Comparison of ENCODE assay signal across 17 mouse cellular contexts in the genomic region with DNA sequence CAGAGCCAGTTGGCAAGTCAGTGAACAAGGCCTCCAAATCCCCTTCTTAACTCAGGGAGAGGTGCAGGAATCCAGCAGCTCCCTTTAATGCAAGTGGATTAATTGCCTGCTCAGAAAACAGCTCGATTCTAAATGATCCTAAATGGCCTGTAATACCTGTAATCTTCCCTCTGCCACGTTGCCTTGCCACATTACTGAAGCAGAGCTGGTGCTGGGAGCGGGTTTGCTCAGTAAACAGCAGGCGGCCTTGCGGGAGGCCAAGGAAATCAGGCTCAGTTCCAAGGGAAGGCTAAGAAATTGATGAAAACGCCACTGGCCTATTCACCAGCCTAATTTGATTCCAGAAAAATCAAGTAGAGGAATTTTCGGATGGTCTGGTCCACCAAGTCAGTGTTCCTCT.
DNase-seq lines count a peak whose midpoint lies in the region; ATAC-seq and TF ChIP-seq lines count a peak whose summit lies in the region.
"Had no signal": no experiment of that assay in that cellular context is flagged by ENCODE, and none has a peak within 500 bp of the region (broad histone marks: within the 10 kb centered on the region; RNA-seq: fewer than 3 reads in every experiment).

No protein-coding gene starts in this region.

- 53% methylated on average over 7 of the region's 7 CpGs for WGBS in embryonic facial prominence, embryonic 14.5 days
- 55% methylated on average over 7 of the region's 7 CpGs for WGBS in embryonic facial prominence, embryonic 10.5 days
- WGBS in stomach, postnatal 0 days, result 37% methylated on average over 7 of the region's 7 CpGs

- H3K9me3 ChIP-seq in embryonic facial prominence, embryonic 14.5 days (ENCODE audit: control insufficient read depth, low read length), result no peaks in the 10 kb centered on the region
- no peaks in the 10 kb centered on the region for H3K9me3 ChIP-seq in embryonic facial prominence, embryonic 10.5 days
- no peaks in the 10 kb centered on the region for H3K9me3 ChIP-seq in stomach, postnatal 0 days (ENCODE audit: control insufficient read depth, low read length)
- H3K9me3 ChIP-seq: embryonic facial prominence, embryonic 15.5 days; forebrain, embryonic 10.5 days; heart, embryonic 12.5 days; intestine, embryonic 15.5 days; midbrain, embryonic 12.5 days had no signal

- peak; percentile 2 for DNase-seq in embryonic facial prominence, embryonic 14.5 days (ENCODE audit: low spot score)
- no peak for DNase-seq in embryonic facial prominence, embryonic 10.5 days (ENCODE audit: low spot score)
- DNase-seq in left cerebral cortex, postnatal 4 days, result peak; percentile 35
- no peak for DNase-seq in left cerebral cortex, adult 11 months (ENCODE audit: low spot score)
- DNase-seq in cerebellum, adult 11-12 months, result peak; percentile 41
- DNase-seq in cerebellum, postnatal 25 days, result peak; percentile 65 to 70
- no peak for DNase-seq in stomach, postnatal 0 days (ENCODE audit: low spot score)
- DNase-seq in left cerebral cortex, adult 18-20 months (ENCODE audit: low spot score in 2 of 2), result no peak
- DNase-seq: lung, adult 2 months; lung, postnatal 4 days; right cerebral cortex, postnatal 14 days; thymus, postnatal 14 days had no signal

- no peak for TF ChIP-seq EP300 in stomach, postnatal 0 days (optimal IDR thresholded peaks at IDR 0.05)

- no peaks in the 10 kb centered on the region for H3K36me3 ChIP-seq in embryonic facial prominence, embryonic 14.5 days (ENCODE audit: control insufficient read depth, insufficient read depth, low read length)
- H3K36me3 ChIP-seq in embryonic facial prominence, embryonic 10.5 days (replicated peaks), result no peaks in the 10 kb centered on the region
- no peaks in the 10 kb centered on the region for H3K36me3 ChIP-seq in stomach, postnatal 0 days (ENCODE audit: control insufficient read depth, insufficient read depth, low read length)
- H3K36me3 ChIP-seq: embryonic facial prominence, embryonic 15.5 days; forebrain, embryonic 10.5 days; heart, embryonic 12.5 days; intestine, embryonic 15.5 days; midbrain, embryonic 12.5 days had no signal

- H3K4me2 ChIP-seq in embryonic facial prominence, embryonic 14.5 days (ENCODE audit: low read depth, low read length), result no peak overlapping the region
- H3K4me2 ChIP-seq in stomach, postnatal 0 days (replicated peaks; ENCODE audit: low read depth), result no peak overlapping the region
- H3K4me2 ChIP-seq: embryonic facial prominence, embryonic 15.5 days; heart, embryonic 12.5 days; intestine, embryonic 15.5 days; midbrain, embryonic 12.5 days had no signal

- H3K27me3 ChIP-seq in embryonic facial prominence, embryonic 14.5 days (replicated peaks; ENCODE audit: control insufficient read depth, insufficient read depth, low read length), result no peaks in the 10 kb centered on the region
- H3K27me3 ChIP-seq in embryonic facial prominence, embryonic 10.5 days (replicated peaks; ENCODE audit: low read depth, poor library complexity, severe bottlenecking), result no peaks in the 10 kb centered on the region
- no peaks in the 10 kb centered on the region for H3K27me3 ChIP-seq in stomach, postnatal 0 days (ENCODE audit: control insufficient read depth, insufficient read depth, low read length)
- H3K27me3 ChIP-seq: embryonic facial prominence, embryonic 15.5 days; heart, embryonic 12.5 days; intestine, embryonic 15.5 days; midbrain, embryonic 12.5 days had no signal

- intact Hi-C loops in left cerebral cortex, postnatal 4 days (cut with DNase I), result no loop called here

- TF ChIP-seq CTCF in stomach, postnatal 0 days (IDR thresholded peaks at IDR 0.05; ENCODE audit: low read depth), result no peak

- ATAC-seq in embryonic facial prominence, embryonic 14.5 days (ENCODE audit: low read depth), result no peak
- ATAC-seq in stomach, postnatal 0 days (ENCODE audit: low FRiP score, low TSS enrichment), result no peak
- ATAC-seq: intestine, embryonic 15.5 days had no signal

- no peak overlapping the region for H3K27ac ChIP-seq in embryonic facial prominence, embryonic 14.5 days (replicated peaks; ENCODE audit: low read depth, low read length)
- no peak overlapping the region for H3K27ac ChIP-seq in embryonic facial prominence, embryonic 10.5 days (replicated peaks)
- H3K27ac ChIP-seq in stomach, postnatal 0 days (replicated peaks), result no peak overlapping the region
- H3K27ac ChIP-seq: embryonic facial prominence, embryonic 15.5 days; forebrain, embryonic 10.5 days; intestine, embryonic 15.5 days; midbrain, embryonic 12.5 days had no signal

- H3K4me1 ChIP-seq in embryonic facial prominence, embryonic 14.5 days (ENCODE audit: control insufficient read depth, insufficient read depth, low read length), result no peaks in the 10 kb centered on the region
- no peaks in the 10 kb centered on the region for H3K4me1 ChIP-seq in embryonic facial prominence, embryonic 10.5 days
- no peaks in the 10 kb centered on the region for H3K4me1 ChIP-seq in stomach, postnatal 0 days (replicated peaks; ENCODE audit: control insufficient read depth, insufficient read depth)
- H3K4me1 ChIP-seq: embryonic facial prominence, embryonic 15.5 days; forebrain, embryonic 10.5 days; heart, embryonic 12.5 days; intestine, embryonic 15.5 days; midbrain, embryonic 12.5 days had no signal

- H3K4me3 ChIP-seq in embryonic facial prominence, embryonic 14.5 days (ENCODE audit: low read depth, low read length), result no peak overlapping the region
- no peak overlapping the region for H3K4me3 ChIP-seq in embryonic facial prominence, embryonic 10.5 days
- no peak overlapping the region for H3K4me3 ChIP-seq in stomach, postnatal 0 days (ENCODE audit: low read depth, low read length)
- H3K4me3 ChIP-seq: embryonic facial prominence, embryonic 15.5 days; forebrain, embryonic 10.5 days; heart, embryonic 12.5 days; intestine, embryonic 15.5 days; midbrain, embryonic 12.5 days had no signal

- H3K9ac ChIP-seq in embryonic facial prominence, embryonic 14.5 days (ENCODE audit: low read depth, low read length), result no peak overlapping the region
- no peak overlapping the region for H3K9ac ChIP-seq in stomach, postnatal 0 days (ENCODE audit: low read length)
- H3K9ac ChIP-seq: embryonic facial prominence, embryonic 15.5 days; heart, embryonic 12.5 days; intestine, embryonic 15.5 days; midbrain, embryonic 12.5 days had no signal

Comparison
In these comparisons a context has a peak if more than half of its experiments do, and no peak if none do; other contexts are left out.
1. DNase-seq: peak in embryonic facial prominence, embryonic 14.5 days (single experiment), left cerebral cortex, postnatal 4 days (single experiment), cerebellum, adult 11-12 months (single experiment) and cerebellum, postnatal 25 days (2 of 2); none in embryonic facial prominence, embryonic 10.5 days (single experiment), left cerebral cortex, adult 11 months (single experiment), stomach, postnatal 0 days (single experiment) and left cerebral cortex, adult 18-20 months (0 of 2).